Comparison of ENCODE assay signal across 10 mouse cellular contexts in the genomic region with DNA sequence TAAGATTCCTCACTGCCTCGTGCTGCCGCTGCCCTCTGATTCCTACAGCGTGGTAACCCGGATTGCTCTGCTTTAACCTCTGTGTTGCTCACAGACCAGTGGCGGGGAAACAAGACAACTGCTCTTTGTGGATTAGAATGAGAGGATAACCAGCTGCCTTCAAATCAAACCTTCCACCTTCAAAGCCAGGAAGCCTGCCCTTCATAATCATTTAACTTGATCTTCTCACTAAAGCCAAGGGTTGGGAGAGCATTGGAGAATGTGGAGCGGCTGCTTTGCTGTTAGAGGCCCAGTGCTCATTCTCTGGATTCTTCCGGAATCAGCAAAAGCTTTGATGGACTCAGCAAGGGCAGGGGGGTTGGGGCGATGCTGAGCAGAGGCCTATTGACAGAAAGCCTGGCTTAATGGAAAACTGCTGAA. TPM values are rescaled to one million over a fixed set of nuclear protein-coding genes. Genes with fewer than 3 reads are reported as not detected.
DNase-seq lines count a peak whose midpoint lies in the region; ATAC-seq and TF ChIP-seq lines count a peak whose summit lies in the region.
"Had no signal": no experiment of that assay in that cellular context is flagged by ENCODE, and none has a peak within 500 bp of the region (broad histone marks: within the 10 kb centered on the region; RNA-seq: fewer than 3 reads in every experiment).

No protein-coding gene starts in this region.

- TF ChIP-seq CTCF in lung, embryonic 14.5 days (IDR thresholded peaks at IDR 0.05; ENCODE audit: low read depth), result no peak
- TF ChIP-seq CTCF in lung, adult 2 months (IDR thresholded peaks at IDR 0.05; ENCODE audit: insufficient read depth, low read length), result no peak
- TF ChIP-seq CTCF in heart, postnatal 0 days (IDR thresholded peaks at IDR 0.05; ENCODE audit: low read depth), result no peak
- TF ChIP-seq CTCF in layer of hippocampus, adult 2 months (conservative IDR thresholded peaks at IDR 0.05), result no peak

- no peak overlapping the region for H3K4me2 ChIP-seq in lung, embryonic 14.5 days
- no peak overlapping the region for H3K4me2 ChIP-seq in heart, postnatal 0 days (ENCODE audit: low read depth, low read length)
- H3K4me2 ChIP-seq in limb, embryonic 14.5 days (replicated peaks; ENCODE audit: low read depth, low read length, severe bottlenecking), result no peak overlapping the region
- H3K4me2 ChIP-seq in stomach, embryonic 15.5 days, result no peak overlapping the region

- H3K36me3 ChIP-seq in lung, embryonic 14.5 days (ENCODE audit: insufficient read depth), result no peaks in the 10 kb centered on the region
- no peaks in the 10 kb centered on the region for H3K36me3 ChIP-seq in heart, postnatal 0 days (replicated peaks; ENCODE audit: control insufficient read depth, insufficient read depth, low read length)
- H3K36me3 ChIP-seq in limb, embryonic 14.5 days (ENCODE audit: control insufficient read depth, insufficient read depth, low read length), result no peaks in the 10 kb centered on the region
- H3K36me3 ChIP-seq in stomach, embryonic 15.5 days, result no peaks in the 10 kb centered on the region

- no peak; the same call in 1 of the 2 replicates for ATAC-seq in lung, embryonic 14.5 days (ENCODE audit: insufficient read depth)
- peak; percentile 39; the same call in 1 of the 2 replicates for ATAC-seq in heart, postnatal 0 days (ENCODE audit: insufficient read depth, low read depth)
- no peak for ATAC-seq in limb, embryonic 14.5 days (ENCODE audit: low FRiP score, low read depth)
- no peak for ATAC-seq in stomach, embryonic 15.5 days (ENCODE audit: insufficient read depth, low FRiP score, low read depth)

- H3K4me1 ChIP-seq in lung, embryonic 14.5 days (ENCODE audit: insufficient read depth), result no peaks in the 10 kb centered on the region
- 0 out of 2 replicates have a peak, but pooled peaks cover 2% of the 10 kb centered on the region for H3K4me1 ChIP-seq in lung, adult 2 months (ENCODE audit: control insufficient read depth, insufficient read depth, low read length)
- H3K4me1 ChIP-seq in heart, postnatal 0 days (ENCODE audit: control insufficient read depth, insufficient read depth), result 0 out of 2 replicates have a peak, but pooled peaks cover 9% of the 10 kb centered on the region
- H3K4me1 ChIP-seq in limb, embryonic 14.5 days (ENCODE audit: control insufficient read depth, insufficient read depth, low read length), result peaks cover 5% of the 10 kb centered on the region; the same call in 1 of the 2 replicates
- H3K4me1 ChIP-seq in stomach, embryonic 15.5 days, result peaks cover 10% of the 10 kb centered on the region; the same call in 1 of the 2 replicates

- TF ChIP-seq EP300 in heart, postnatal 0 days (IDR thresholded peaks at IDR 0.05; ENCODE audit: low read depth), result no peak

- H3K27me3 ChIP-seq in lung, embryonic 14.5 days (ENCODE audit: insufficient read depth, low read length), result no peaks in the 10 kb centered on the region
- H3K27me3 ChIP-seq in heart, postnatal 0 days (ENCODE audit: control insufficient read depth, insufficient read depth, low read length), result no peaks in the 10 kb centered on the region
- H3K27me3 ChIP-seq in limb, embryonic 14.5 days (ENCODE audit: control insufficient read depth, insufficient read depth, low read length), result no peaks in the 10 kb centered on the region
- H3K27me3 ChIP-seq in stomach, embryonic 15.5 days (replicated peaks), result no peaks in the 10 kb centered on the region

- WGBS in lung, embryonic 14.5 days, result 16% methylated on average over 8 of the region's 8 CpGs
- 37% methylated on average over 8 of the region's 8 CpGs for WGBS in lung, adult 2 months
- WGBS in heart, postnatal 0 days, result 15% methylated on average over 8 of the region's 8 CpGs
- WGBS in limb, embryonic 14.5 days, result 26% methylated on average over 8 of the region's 8 CpGs
- WGBS in stomach, embryonic 15.5 days, result 20% methylated on average over 8 of the region's 8 CpGs

- no peaks in the 10 kb centered on the region for H3K9me3 ChIP-seq in lung, embryonic 14.5 days (ENCODE audit: low read depth, low read length)
- no peaks in the 10 kb centered on the region for H3K9me3 ChIP-seq in heart, postnatal 0 days (replicated peaks; ENCODE audit: control insufficient read depth, low read length)
- H3K9me3 ChIP-seq in limb, embryonic 14.5 days (ENCODE audit: control insufficient read depth, low read length), result no peaks in the 10 kb centered on the region
- no peaks in the 10 kb centered on the region for H3K9me3 ChIP-seq in stomach, embryonic 15.5 days
- H3K9me3 ChIP-seq: megakaryocyte, embryonic 14.5 days had no signal

- no peak overlapping the region for H3K27ac ChIP-seq in lung, embryonic 14.5 days (ENCODE audit: low read depth)
- H3K27ac ChIP-seq in heart, postnatal 0 days (ENCODE audit: low read depth), result peak overlapping the region; percentile 26
- no peak overlapping the region for H3K27ac ChIP-seq in limb, embryonic 14.5 days (replicated peaks; ENCODE audit: low read depth, low read length)
- peak overlapping the region; percentile 6; the same call in 1 of the 2 replicates for H3K27ac ChIP-seq in stomach, embryonic 15.5 days
- H3K27ac ChIP-seq in layer of hippocampus, adult 2 months, result no peak overlapping the region

- no peak overlapping the region for H3K9ac ChIP-seq in lung, embryonic 14.5 days
- no peak overlapping the region for H3K9ac ChIP-seq in heart, postnatal 0 days (replicated peaks; ENCODE audit: low read depth, low read length)
- no peak overlapping the region for H3K9ac ChIP-seq in limb, embryonic 14.5 days (ENCODE audit: low read depth, low read length, severe bottlenecking)
- H3K9ac ChIP-seq in stomach, embryonic 15.5 days, result no peak overlapping the region

- no peak overlapping the region for H3K4me3 ChIP-seq in lung, embryonic 14.5 days (ENCODE audit: low read depth, low read length)
- no peak overlapping the region for H3K4me3 ChIP-seq in lung, adult 2 months (replicated peaks; ENCODE audit: extremely low read depth, low read depth, low read length)
- no peak overlapping the region for H3K4me3 ChIP-seq in heart, postnatal 0 days (ENCODE audit: low read depth, low read length)
- H3K4me3 ChIP-seq in limb, embryonic 14.5 days (replicated peaks; ENCODE audit: low read length), result no peak overlapping the region
- no peak overlapping the region for H3K4me3 ChIP-seq in stomach, embryonic 15.5 days (replicated peaks)
- no peak overlapping the region for H3K4me3 ChIP-seq in layer of hippocampus, adult 2 months
- H3K4me3 ChIP-seq: megakaryocyte, embryonic 14.5 days had no signal

- no peak for TF ChIP-seq POLR2A in lung, adult 2 months (IDR thresholded peaks at IDR 0.05; ENCODE audit: borderline replicate concordance, extremely low read depth, low read depth, low read length)
- no peak for TF ChIP-seq POLR2A in limb, embryonic 14.5 days (IDR thresholded peaks at IDR 0.05; ENCODE audit: borderline replicate concordance, extremely low read depth, insufficient read depth, insufficient read length)

- peak; percentile 46 for DNase-seq in lung, embryonic 14.5 days
- no peak for DNase-seq in lung, adult 2 months
- DNase-seq in heart, postnatal 0 days (ENCODE audit: low spot score), result no peak
- peak; percentile 17 for DNase-seq in limb, embryonic 14.5 days (ENCODE audit: low spot score)
- no peak for DNase-seq in gastrocnemius, postnatal 10 days
- no peak for DNase-seq in layer of hippocampus, adult 2 months (ENCODE audit: low spot score in 2 of 2)
- DNase-seq in layer of hippocampus, adult 9-11 months, result no peak

RNA-seq across cellular contexts. Expression of a gene that starts 7.7 kb away (rescaled TPM):
- 36.6 and 37.3 TPM in 2 replicates for polyA plus RNA-seq in lung, embryonic 14.5 days (2014; fragmentation: Nextera tagmentation; extraction: Ambion mirVana)
- 23.5 and 34.0 TPM in 2 replicates for polyA plus RNA-seq in lung, adult 2 months (2012; rRNA removed)
- 13.6 and 15.2 TPM in 2 replicates for total RNA-seq in heart, postnatal 0 days (2014; rRNA removed; ENCODE audit: low replicate concordance)
- polyA plus RNA-seq in heart, postnatal 0 days (2015; fragmentation: Nextera tagmentation; extraction: Ambion mirVana), result 10.1 and 10.6 TPM in 2 replicates
- polyA plus RNA-seq in limb, embryonic 14.5 days (2012; rRNA removed), result 30.8 and 33.3 TPM in 2 replicates
- 32.6 and 33.1 TPM in 2 replicates for polyA plus RNA-seq in limb, embryonic 14.5 days (2014; fragmentation: Nextera tagmentation; extraction: Ambion mirVana)
- polyA plus RNA-seq in stomach, embryonic 15.5 days (2015; fragmentation: Nextera tagmentation; extraction: Ambion mirVana), result 31.5 and 36.5 TPM in 2 replicates
- total RNA-seq in gastrocnemius, postnatal 10 days (2021), result 10 to 100 TPM; 13.7 to 16.5 TPM
- total RNA-seq in layer of hippocampus, adult 2 months (2021), result 10 to 100 TPM; 23.7 to 25.0 TPM

RNA-seq across cellular contexts. Expression of a gene that starts 10.0 kb away (rescaled TPM):
- not detected in 2 replicates for polyA plus RNA-seq in lung, embryonic 14.5 days (2014; fragmentation: Nextera tagmentation; extraction: Ambion mirVana)
- polyA plus RNA-seq in lung, adult 2 months (2012; rRNA removed), result not detected in 2 replicates
- total RNA-seq in heart, postnatal 0 days (2014; rRNA removed; ENCODE audit: low replicate concordance), result not detected in 2 replicates
- not detected in 2 replicates for polyA plus RNA-seq in heart, postnatal 0 days (2015; fragmentation: Nextera tagmentation; extraction: Ambion mirVana)
- polyA plus RNA-seq in limb, embryonic 14.5 days (2012; rRNA removed), result not detected in 2 replicates
- polyA plus RNA-seq in limb, embryonic 14.5 days (2014; fragmentation: Nextera tagmentation; extraction: Ambion mirVana), result not detected in 2 replicates
- not detected in 2 replicates for polyA plus RNA-seq in stomach, embryonic 15.5 days (2015; fragmentation: Nextera tagmentation; extraction: Ambion mirVana)
- total RNA-seq in gastrocnemius, postnatal 10 days (2021), result not detected
- total RNA-seq in layer of hippocampus, adult 2 months (2021), result not detected
- total RNA-seq: layer of hippocampus, adult 8-10 months had no signal

RNA-seq across cellular contexts. Expression of a gene that starts 35.2 kb away (rescaled TPM):
- 29.5 and 32.1 TPM in 2 replicates for polyA plus RNA-seq in lung, embryonic 14.5 days (2014; fragmentation: Nextera tagmentation; extraction: Ambion mirVana)
- 33.9 and 44.1 TPM in 2 replicates for polyA plus RNA-seq in lung, adult 2 months (2012; rRNA removed)
- total RNA-seq in heart, postnatal 0 days (2014; rRNA removed; ENCODE audit: low replicate concordance), result 53.3 and 68.2 TPM in 2 replicates
- polyA plus RNA-seq in heart, postnatal 0 days (2015; fragmentation: Nextera tagmentation; extraction: Ambion mirVana), result 14.2 and 15.1 TPM in 2 replicates
- 33.9 and 38.0 TPM in 2 replicates for polyA plus RNA-seq in limb, embryonic 14.5 days (2012; rRNA removed)
- polyA plus RNA-seq in limb, embryonic 14.5 days (2014; fragmentation: Nextera tagmentation; extraction: Ambion mirVana), result 29.4 and 33.6 TPM in 2 replicates
- polyA plus RNA-seq in stomach, embryonic 15.5 days (2015; fragmentation: Nextera tagmentation; extraction: Ambion mirVana), result 23.8 and 25.1 TPM in 2 replicates
- 10 to 100 TPM; 45.6 to 50.1 TPM for total RNA-seq in gastrocnemius, postnatal 10 days (2021)
- total RNA-seq in layer of hippocampus, adult 2 months (2021), result 10 to 100 TPM; 70.5 to 73.2 TPM

Comparison
In these comparisons a context has a peak if more than half of its experiments do, and no peak if none do; other contexts are left out.
1. DNase-seq: peak in lung, embryonic 14.5 days (single experiment) and limb, embryonic 14.5 days (single experiment); none in lung, adult 2 months (single experiment), heart, postnatal 0 days (single experiment), gastrocnemius, postnatal 10 days (single experiment), layer of hippocampus, adult 2 months (0 of 2) and layer of hippocampus, adult 9-11 months (single experiment).
2. H3K27ac ChIP-seq: peak in heart, postnatal 0 days (single experiment) and stomach, embryonic 15.5 days (single experiment); none in lung, embryonic 14.5 days (single experiment), limb, embryonic 14.5 days (single experiment) and layer of hippocampus, adult 2 months (single experiment).